In genomic region chr12:109547085-109547484, GRCm38 (mm10) we compare ENCODE assay signal across 24 mouse cellular contexts. TPM values are rescaled to one million over a fixed set of nuclear protein-coding genes. Genes with fewer than 3 reads are reported as not detected.
DNase-seq lines count a peak whose midpoint lies in the region; ATAC-seq lines count a peak whose summit lies in the region.
"Had no signal": no experiment of that assay in that cellular context is flagged by ENCODE, and none has a peak within 500 bp of the region (broad histone marks: within the 10 kb centered on the region; RNA-seq: fewer than 3 reads in every experiment).

No protein-coding gene starts in this region.

- H3K4me1 ChIP-seq in forebrain, embryonic 10.5 days = peaks cover 79% of the 10 kb centered on the region
- H3K4me1 ChIP-seq in forebrain, embryonic 16.5 days (replicated peaks; ENCODE audit: control insufficient read depth, insufficient read depth, low read length) = peaks cover 7% of the 10 kb centered on the region
- H3K4me1 ChIP-seq in hindbrain, embryonic 10.5 days (replicated peaks) = peaks cover 46% of the 10 kb centered on the region
- peaks cover 2% of the 10 kb centered on the region for H3K4me1 ChIP-seq in hindbrain, embryonic 11.5 days (replicated peaks; ENCODE audit: control insufficient read depth, insufficient read depth, low read length)
- H3K4me1 ChIP-seq in midbrain, embryonic 11.5 days (ENCODE audit: control insufficient read depth, insufficient read depth, low read length) = peaks cover 20% of the 10 kb centered on the region
- 0 out of 2 replicates have a peak, but pooled peaks cover 3% of the 10 kb centered on the region for H3K4me1 ChIP-seq in midbrain, embryonic 14.5 days (ENCODE audit: control insufficient read depth, insufficient read depth, low read length)

- ATAC-seq in forebrain, embryonic 16.5 days = no peak
- no peak for ATAC-seq in hindbrain, embryonic 11.5 days (ENCODE audit: low FRiP score)
- ATAC-seq in midbrain, embryonic 11.5 days (ENCODE audit: low FRiP score) = no peak
- no peak for ATAC-seq in midbrain, embryonic 14.5 days (ENCODE audit: low FRiP score, low TSS enrichment)
- ATAC-seq: activated CD4-positive, CD25-positive, alpha-beta regulatory T cell, adult 4 months; CD4-positive, CD25-positive, alpha-beta regulatory T cell, adult 4 months; forebrain, postnatal 0 days; hindbrain, postnatal 0 days; intestine, postnatal 0 days had no signal

- peaks cover 83% of the 10 kb centered on the region for H3K36me3 ChIP-seq in forebrain, embryonic 10.5 days (replicated peaks)
- no peaks in the 10 kb centered on the region for H3K36me3 ChIP-seq in forebrain, embryonic 16.5 days (ENCODE audit: control insufficient read depth, insufficient read depth)
- peaks cover 73% of the 10 kb centered on the region for H3K36me3 ChIP-seq in hindbrain, embryonic 10.5 days
- 0 out of 2 replicates have a peak, but pooled peaks cover 2% of the 10 kb centered on the region for H3K36me3 ChIP-seq in hindbrain, embryonic 11.5 days (ENCODE audit: control insufficient read depth, insufficient read depth, low read length)
- H3K36me3 ChIP-seq in midbrain, embryonic 11.5 days (ENCODE audit: control insufficient read depth, insufficient read depth, low read length) = peaks cover 2% of the 10 kb centered on the region; the same call in 1 of the 2 replicates
- H3K36me3 ChIP-seq in midbrain, embryonic 14.5 days (ENCODE audit: control insufficient read depth, insufficient read depth, low read length) = peaks cover 56% of the 10 kb centered on the region

- peaks cover 20% of the 10 kb centered on the region for H3K9me3 ChIP-seq in forebrain, embryonic 10.5 days
- H3K9me3 ChIP-seq in forebrain, embryonic 16.5 days (ENCODE audit: control insufficient read depth, low read length) = peaks cover 5% of the 10 kb centered on the region; the same call in 1 of the 2 replicates
- H3K9me3 ChIP-seq in hindbrain, embryonic 10.5 days = peaks cover 18% of the 10 kb centered on the region
- H3K9me3 ChIP-seq in hindbrain, embryonic 11.5 days (ENCODE audit: control insufficient read depth, low read length) = no peaks in the 10 kb centered on the region
- peaks cover 6% of the 10 kb centered on the region; the same call in 1 of the 2 replicates for H3K9me3 ChIP-seq in midbrain, embryonic 11.5 days (ENCODE audit: control insufficient read depth, low read length)
- peaks cover 8% of the 10 kb centered on the region for H3K9me3 ChIP-seq in midbrain, embryonic 14.5 days (ENCODE audit: control insufficient read depth, low read length)

- no peak for DNase-seq in forebrain, embryonic 10.5 days (ENCODE audit: extremely low spot score, low spot score)
- no peak for DNase-seq in hindbrain, embryonic 10.5 days (ENCODE audit: low spot score)
- DNase-seq in hindbrain, embryonic 11.5 days (ENCODE audit: low spot score) = no peak
- peak; percentile 80 for DNase-seq in midbrain, embryonic 11.5 days (ENCODE audit: low spot score, missing footprints)
- no peak for DNase-seq in midbrain, embryonic 14.5 days
- DNase-seq in right cerebral cortex, postnatal 4 days = no peak
- DNase-seq: adrenal gland, adult 8-10 months; cerebellum, adult 11-12 months; cerebellum, adult 8-10 months; forebrain, postnatal 0 days; gastrocnemius, adult 2 months; gastrocnemius, postnatal 14 days; heart, adult 11 months; kidney, adult 2 months had no signal

- WGBS in forebrain, embryonic 10.5 days = 2% methylated on average over 2 of the region's 2 CpGs
- 17% methylated on average over 2 of the region's 2 CpGs for WGBS in forebrain, embryonic 16.5 days
- 45% methylated on average over 2 of the region's 2 CpGs for WGBS in hindbrain, embryonic 10.5 days
- WGBS in hindbrain, embryonic 11.5 days = 31% methylated on average over 2 of the region's 2 CpGs
- 11% methylated on average over 2 of the region's 2 CpGs for WGBS in midbrain, embryonic 11.5 days
- WGBS in midbrain, embryonic 14.5 days = 31% methylated on average over 2 of the region's 2 CpGs

- H3K4me2 ChIP-seq in forebrain, embryonic 16.5 days (ENCODE audit: low read length) = no peak overlapping the region
- H3K4me2 ChIP-seq in hindbrain, embryonic 11.5 days (replicated peaks; ENCODE audit: low read depth, low read length) = no peak overlapping the region
- no peak overlapping the region for H3K4me2 ChIP-seq in midbrain, embryonic 11.5 days
- H3K4me2 ChIP-seq in midbrain, embryonic 14.5 days (ENCODE audit: low read length) = no peak overlapping the region
- H3K4me2 ChIP-seq: embryonic facial prominence, embryonic 12.5 days; embryonic facial prominence, embryonic 15.5 days; heart, embryonic 11.5 days; hindbrain, embryonic 14.5 days had no signal

- H3K27me3 ChIP-seq in forebrain, embryonic 10.5 days (ENCODE audit: poor library complexity, severe bottlenecking) = peaks cover 12% of the 10 kb centered on the region
- no peaks in the 10 kb centered on the region for H3K27me3 ChIP-seq in forebrain, embryonic 16.5 days (replicated peaks; ENCODE audit: control insufficient read depth, insufficient read depth, low read length)
- peaks cover 16% of the 10 kb centered on the region; the same call in 1 of the 2 replicates for H3K27me3 ChIP-seq in hindbrain, embryonic 10.5 days (ENCODE audit: insufficient read depth, poor library complexity, severe bottlenecking)
- H3K27me3 ChIP-seq in hindbrain, embryonic 11.5 days (ENCODE audit: control insufficient read depth, insufficient read depth, low read length) = no peaks in the 10 kb centered on the region
- H3K27me3 ChIP-seq in midbrain, embryonic 11.5 days (ENCODE audit: control insufficient read depth, insufficient read depth, low read length) = no peaks in the 10 kb centered on the region
- H3K27me3 ChIP-seq in midbrain, embryonic 14.5 days (ENCODE audit: control insufficient read depth, insufficient read depth, low read length) = no peaks in the 10 kb centered on the region
- H3K27me3 ChIP-seq: embryonic facial prominence, embryonic 12.5 days; embryonic facial prominence, embryonic 15.5 days had no signal

- H3K4me3 ChIP-seq in forebrain, embryonic 10.5 days = peak overlapping the region; percentile 34; the same call in 1 of the 2 replicates
- no peak overlapping the region for H3K4me3 ChIP-seq in forebrain, embryonic 16.5 days (replicated peaks; ENCODE audit: low read length)
- H3K4me3 ChIP-seq in hindbrain, embryonic 10.5 days = no peak overlapping the region
- H3K4me3 ChIP-seq in hindbrain, embryonic 11.5 days (ENCODE audit: low read depth, low read length) = no peak overlapping the region
- H3K4me3 ChIP-seq in midbrain, embryonic 11.5 days (ENCODE audit: low read depth, low read length) = no peak overlapping the region
- H3K4me3 ChIP-seq in midbrain, embryonic 14.5 days (replicated peaks; ENCODE audit: low read depth, low read length) = no peak overlapping the region
- H3K4me3 ChIP-seq: embryonic facial prominence, embryonic 12.5 days; embryonic facial prominence, embryonic 15.5 days; gastrocnemius, adult 2 months had no signal

- H3K9ac ChIP-seq in forebrain, embryonic 16.5 days (replicated peaks; ENCODE audit: low read depth, low read length) = no peak overlapping the region
- no peak overlapping the region for H3K9ac ChIP-seq in hindbrain, embryonic 11.5 days (ENCODE audit: low read depth, low read length)
- no peak overlapping the region for H3K9ac ChIP-seq in midbrain, embryonic 11.5 days (ENCODE audit: low read length)
- H3K9ac ChIP-seq in midbrain, embryonic 14.5 days (replicated peaks; ENCODE audit: low read length) = no peak overlapping the region
- H3K9ac ChIP-seq: embryonic facial prominence, embryonic 12.5 days; embryonic facial prominence, embryonic 15.5 days; forebrain, postnatal 0 days; hindbrain, embryonic 14.5 days had no signal

- H3K27ac ChIP-seq in forebrain, embryonic 10.5 days = peak overlapping the region; percentile 86
- no peak overlapping the region for H3K27ac ChIP-seq in forebrain, embryonic 16.5 days (ENCODE audit: low read length)
- H3K27ac ChIP-seq in hindbrain, embryonic 10.5 days = peak overlapping the region; percentile 80; the same call in 1 of the 2 replicates
- no peak overlapping the region for H3K27ac ChIP-seq in hindbrain, embryonic 11.5 days (ENCODE audit: low read depth, low read length)
- H3K27ac ChIP-seq in midbrain, embryonic 11.5 days (ENCODE audit: low read depth, low read length) = no peak overlapping the region; the same call in 1 of the 2 replicates
- H3K27ac ChIP-seq in midbrain, embryonic 14.5 days (replicated peaks; ENCODE audit: low read depth, low read length) = no peak overlapping the region
- H3K27ac ChIP-seq: embryonic facial prominence, embryonic 12.5 days; embryonic facial prominence, embryonic 15.5 days; gastrocnemius, adult 2 months; hindbrain, embryonic 14.5 days; hindbrain, postnatal 0 days had no signal

RNA-seq across cellular contexts. Expression of gene Rtl1, which starts 53.0 kb away (rescaled TPM):
- polyA plus RNA-seq in forebrain, embryonic 10.5 days (2016; fragmentation: Nextera tagmentation; extraction: Ambion mirVana) = 1.0 TPM in 2 replicates
- polyA plus RNA-seq in forebrain, embryonic 16.5 days (2015; fragmentation: Nextera tagmentation; extraction: Ambion mirVana) = 0.72 and 1.2 TPM in 2 replicates
- 0.63 and 0.73 TPM in 2 replicates for polyA plus RNA-seq in hindbrain, embryonic 10.5 days (2016; fragmentation: Nextera tagmentation; extraction: Ambion mirVana)
- polyA plus RNA-seq in hindbrain, embryonic 11.5 days (2014; fragmentation: Nextera tagmentation; extraction: Ambion mirVana) = 0.50 and 0.85 TPM in 2 replicates
- polyA plus RNA-seq in midbrain, embryonic 11.5 days (2014; fragmentation: Nextera tagmentation; extraction: Ambion mirVana) = 0.32 and 0.59 TPM in 2 replicates
- 1.2 and 2.0 TPM in 2 replicates for polyA plus RNA-seq in midbrain, embryonic 14.5 days (2014; fragmentation: Nextera tagmentation; extraction: Ambion mirVana)
- polyA plus RNA-seq: activated CD4-positive, CD25-positive, alpha-beta regulatory T cell, adult 4 months; C2C12; CD4-positive, CD25-positive, alpha-beta regulatory T cell, adult 4 months had no signal

Comparison
In these comparisons a context has a peak if more than half of its experiments do, and no peak if none do; other contexts are left out.
1. H3K27ac ChIP-seq: peak in forebrain, embryonic 10.5 days (single experiment) and hindbrain, embryonic 10.5 days (single experiment); none in forebrain, embryonic 16.5 days (single experiment), hindbrain, embryonic 11.5 days (single experiment), midbrain, embryonic 11.5 days (single experiment) and midbrain, embryonic 14.5 days (single experiment).